Mouse (Mus musculus): ENCODE data around the gene Stx4a.
"Not testable (repeated sequence)": the region's sequence is repeated elsewhere in the genome, so short reads cannot be mapped to it uniquely, and the experiment has no call there.

Stx4a gene

DNA sequence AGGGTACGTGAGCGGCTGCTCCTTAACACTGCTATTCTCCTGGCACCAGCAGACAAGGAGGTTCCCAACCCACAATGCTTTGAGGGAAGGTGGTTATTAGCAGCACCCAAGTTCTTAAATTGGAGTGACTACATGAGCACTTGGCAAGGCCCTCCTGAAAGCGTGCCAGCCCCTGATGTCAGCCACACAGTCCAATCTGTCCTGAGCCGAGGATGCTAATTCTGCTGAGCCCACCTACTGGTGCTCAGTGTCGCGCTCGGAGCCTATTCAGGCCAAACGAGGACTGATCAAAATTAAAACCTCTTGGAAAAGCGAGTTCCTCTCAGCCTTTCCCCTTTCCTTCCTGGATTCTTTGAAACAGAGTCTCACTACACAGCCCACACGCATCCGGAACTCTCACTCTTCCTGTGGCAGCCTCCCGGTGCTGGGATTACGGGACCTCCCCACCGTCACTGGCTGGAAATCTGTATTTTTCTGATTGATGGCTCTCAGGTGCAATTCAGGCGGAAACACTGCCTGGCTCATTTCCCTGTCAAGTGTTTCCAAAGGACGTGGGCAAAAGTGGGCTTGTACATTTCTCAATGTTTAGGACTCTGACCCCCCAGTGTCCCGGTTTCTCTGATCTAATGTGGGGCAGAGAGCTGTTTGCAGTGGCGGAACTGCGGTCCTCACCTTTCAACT lies 9.7 kb upstream of the Stx4a start:
- DNase-seq (ENCODE audit: low read depth, low spot score), result no peak

DNA sequence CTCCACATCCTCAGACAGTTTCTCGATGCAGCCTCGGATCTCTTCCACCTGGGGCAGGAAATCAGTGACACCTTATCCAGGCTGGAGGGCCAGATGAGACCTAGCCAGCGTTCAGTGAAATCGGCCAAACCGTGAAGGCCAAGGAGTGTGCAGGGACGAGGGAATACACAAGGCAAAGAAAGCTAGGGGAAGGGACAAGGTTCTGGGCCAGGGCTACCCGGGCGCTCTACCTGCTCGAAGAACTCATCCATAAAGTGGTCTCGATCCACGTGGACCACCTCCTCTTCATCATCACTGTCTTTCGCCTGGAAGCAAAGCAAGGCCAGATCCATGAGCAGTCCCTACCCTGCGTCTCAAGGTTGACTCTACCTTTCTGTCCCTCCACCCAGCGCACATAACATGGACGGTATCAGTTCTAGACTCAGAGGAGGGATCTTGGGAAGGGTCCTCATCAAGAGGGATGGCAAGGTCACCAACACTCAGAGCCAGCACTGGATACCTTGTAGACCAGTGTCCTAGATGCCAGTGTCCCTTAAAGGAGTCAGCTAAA lies 8.9 kb upstream of the Stx4a start:
- DNase-seq (ENCODE audit: low read depth, low spot score), result no peak

DNA sequence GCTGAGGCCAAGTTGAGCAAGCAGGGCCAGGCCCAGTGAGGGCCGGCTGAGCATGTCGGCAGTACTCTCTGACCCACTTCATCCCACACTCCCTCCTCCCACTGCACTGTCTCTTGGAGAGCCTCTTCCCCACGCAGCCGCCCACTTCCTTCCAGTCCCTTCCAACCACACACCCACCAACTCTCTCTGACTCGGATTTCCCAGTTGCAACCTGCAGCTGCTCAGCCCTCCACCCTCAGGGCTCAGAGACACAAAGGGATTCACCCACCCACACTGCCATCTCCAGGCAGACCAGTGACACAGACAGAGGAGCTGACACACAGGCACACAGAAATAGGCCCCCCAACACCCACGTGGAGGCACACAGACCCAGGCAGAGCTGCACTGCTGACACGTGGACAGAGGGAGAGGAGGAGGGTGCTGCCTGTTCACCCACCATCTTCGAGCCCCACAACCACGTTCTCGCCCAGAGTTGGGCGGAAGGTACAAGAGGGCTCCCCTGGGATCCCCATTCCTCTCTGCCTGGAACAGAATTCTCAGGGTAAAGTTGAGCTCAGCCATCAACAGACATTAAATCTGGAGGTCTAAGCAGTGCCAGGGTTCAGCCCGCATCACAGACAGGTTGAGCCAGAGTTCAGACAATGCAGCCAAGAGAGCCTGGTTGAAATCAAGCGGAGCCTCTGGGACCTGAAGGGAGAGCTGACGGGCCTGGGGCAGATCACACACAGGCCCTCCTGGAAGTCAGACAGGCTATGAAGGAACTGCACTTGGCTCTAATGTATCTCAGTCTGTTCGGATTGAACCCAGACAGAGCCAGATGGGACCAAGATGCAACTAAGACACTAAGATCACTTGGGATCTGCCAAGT lies 7.9 kb upstream of the Stx4a start:
- no peak for DNase-seq (ENCODE audit: low read depth, low spot score)

DNA sequence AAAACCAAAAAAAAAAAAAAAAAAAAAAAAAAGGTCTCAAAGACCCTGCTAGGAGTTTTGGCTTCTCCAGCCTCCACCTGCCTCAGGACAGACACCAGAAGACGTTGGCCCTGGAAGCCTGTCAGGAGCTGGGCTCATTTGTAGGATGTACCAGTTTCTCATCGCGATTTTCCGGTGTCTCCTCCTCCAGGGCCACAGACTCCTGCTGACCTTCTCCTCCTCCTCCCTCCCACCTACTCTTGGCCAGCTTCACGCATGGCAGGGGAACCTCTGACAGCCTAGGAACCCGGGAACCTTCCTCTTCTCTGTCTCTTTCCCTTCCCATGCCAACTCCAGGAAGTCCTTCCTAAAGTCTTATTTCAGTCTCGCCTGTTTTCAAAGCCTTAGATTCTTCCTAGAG lies 7.0 kb upstream of the Stx4a start:
- no peak for DNase-seq (ENCODE audit: low read depth, low spot score)

DNA sequence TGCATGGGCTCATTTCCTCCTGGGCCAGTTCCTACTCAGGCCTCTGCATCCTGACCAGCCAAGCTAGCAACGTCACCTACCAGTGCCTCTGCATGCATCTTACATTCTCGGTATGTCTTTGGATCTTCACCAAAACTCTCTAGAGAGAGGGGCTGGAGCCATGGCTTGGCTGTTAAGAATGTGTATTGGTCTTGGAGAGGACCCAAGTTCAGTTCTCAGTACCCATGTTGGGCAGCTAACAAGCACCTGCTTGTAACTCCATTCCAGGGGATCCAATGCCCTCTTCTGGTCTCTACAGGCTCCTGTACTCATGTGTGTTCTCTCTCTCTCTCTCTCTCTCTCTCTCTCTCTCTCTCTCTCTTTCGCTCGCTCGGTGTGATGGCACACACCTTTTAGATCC lies 6.3 kb upstream of the Stx4a start:
- no peak for DNase-seq (ENCODE audit: low read depth, low spot score)

DNA sequence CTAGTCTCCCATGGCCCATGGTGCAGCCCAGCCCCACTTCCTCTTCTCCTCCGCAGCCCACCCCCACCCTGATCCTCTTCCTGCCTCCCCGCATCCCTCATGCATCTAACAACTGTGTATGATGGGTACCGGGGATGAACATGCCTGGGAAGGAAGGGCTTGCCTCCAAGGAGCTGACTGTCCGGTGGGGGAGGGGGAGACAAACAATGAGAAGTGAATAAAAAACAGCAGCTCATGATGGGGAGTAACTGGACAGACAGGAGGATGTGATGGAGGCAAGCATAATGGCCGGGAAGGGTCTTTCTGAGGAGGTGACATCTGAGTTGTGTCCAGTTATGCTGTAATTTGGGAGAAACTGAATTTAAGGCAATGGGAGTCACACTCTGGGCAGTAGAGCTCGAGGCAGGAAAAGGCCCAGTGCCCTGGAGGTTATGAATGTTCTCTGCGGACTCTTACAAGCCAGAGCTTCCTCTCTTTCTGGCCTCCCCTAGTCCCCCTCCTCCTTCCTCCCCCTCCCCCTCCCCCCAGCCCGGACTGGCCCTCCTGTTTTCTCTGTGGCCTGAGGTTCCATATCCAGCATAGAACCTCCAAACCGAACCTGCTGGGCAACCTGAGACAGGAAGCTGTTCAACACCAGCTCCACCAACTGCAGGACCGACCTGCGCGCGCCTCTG lies 3.1 kb upstream of the Stx4a start:
- no peak for DNase-seq (ENCODE audit: low read depth, low spot score)

DNA sequence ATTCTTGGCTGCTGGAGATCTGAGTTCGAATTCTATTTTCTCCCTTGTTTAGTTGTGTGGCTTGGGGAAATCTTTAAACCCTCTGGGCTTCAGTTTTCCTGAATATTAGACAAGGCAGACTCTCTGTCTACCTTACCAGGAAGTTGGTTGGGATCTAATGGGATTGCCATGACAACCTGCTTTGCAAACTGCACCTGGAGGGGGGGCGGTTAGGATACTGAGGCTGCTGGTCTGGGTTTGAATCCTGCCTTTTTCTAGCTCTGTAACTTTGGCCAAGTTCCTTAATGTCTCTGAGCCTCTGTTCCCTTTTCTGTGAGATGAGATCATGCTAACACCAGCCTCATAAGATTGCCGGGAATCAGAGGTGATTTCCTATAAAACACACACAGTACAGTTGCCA lies 1.6 kb upstream of the Stx4a start:
- no peak for DNase-seq (ENCODE audit: low read depth, low spot score)

DNA sequence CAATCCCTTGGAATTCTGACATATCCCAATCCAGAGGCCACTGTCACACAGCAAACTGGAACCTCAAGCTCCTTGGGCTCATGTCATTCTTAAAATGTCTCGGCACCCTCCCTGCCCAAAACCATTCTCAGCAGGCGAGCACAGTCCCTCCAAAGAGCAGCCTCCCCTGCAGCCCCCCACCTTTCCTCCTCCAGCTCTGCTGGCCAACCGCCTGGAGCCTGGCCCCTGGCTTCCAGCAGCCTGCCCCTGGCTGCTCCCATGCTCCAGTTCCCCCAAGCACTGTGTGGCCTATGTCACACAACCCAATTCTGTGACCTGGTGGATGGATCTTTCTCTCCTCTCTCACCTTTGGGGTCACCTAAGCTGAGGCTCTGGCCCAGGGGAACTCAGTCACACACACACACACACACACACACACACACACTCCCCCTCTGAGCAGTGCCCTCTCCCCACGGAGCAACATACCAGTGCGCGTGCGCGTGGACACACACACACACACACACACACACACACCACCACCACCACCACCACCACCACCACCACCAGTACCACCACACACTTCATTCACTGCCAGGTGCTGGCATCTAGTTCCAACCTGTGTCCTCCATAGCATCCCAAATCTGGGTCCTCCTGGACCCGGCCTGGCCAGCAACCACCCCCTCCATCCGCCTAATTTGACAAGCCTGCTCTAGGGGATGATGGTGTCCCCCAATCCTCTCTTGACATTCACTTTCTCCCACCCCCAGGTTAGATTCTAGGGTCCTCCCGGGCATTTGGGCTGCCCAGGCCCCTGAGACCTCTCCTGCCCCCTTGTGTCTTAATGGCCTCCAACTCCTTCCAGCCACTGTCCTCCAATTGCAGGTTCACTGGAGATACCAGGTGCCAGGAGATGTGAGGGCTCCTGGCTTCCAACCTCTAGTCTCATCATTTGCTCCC lies 590 bp upstream of the Stx4a start:
- no peak for DNase-seq (ENCODE audit: low read depth, low spot score)

DNA sequence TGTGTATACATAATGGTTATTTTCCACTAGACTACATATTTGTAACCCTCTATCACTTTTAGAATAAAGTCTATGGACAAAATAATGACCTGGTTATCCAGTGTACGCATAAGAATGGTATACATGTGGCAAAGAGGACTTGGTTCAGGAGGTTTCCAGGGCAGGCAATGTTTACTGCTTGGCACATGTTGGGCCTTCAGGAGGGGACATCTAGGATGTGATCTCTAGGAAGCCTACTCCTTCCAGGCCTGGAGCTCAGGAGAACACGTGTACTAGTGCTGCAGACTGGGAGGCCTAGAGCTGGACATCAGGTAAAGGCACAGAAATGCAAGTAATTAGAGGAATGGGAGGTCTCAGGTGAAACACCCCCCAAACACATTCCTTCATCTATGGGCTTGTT lies 11.5 kb downstream of the Stx4a start:
- DNase-seq (ENCODE audit: low read depth, low spot score), result no peak

DNA sequence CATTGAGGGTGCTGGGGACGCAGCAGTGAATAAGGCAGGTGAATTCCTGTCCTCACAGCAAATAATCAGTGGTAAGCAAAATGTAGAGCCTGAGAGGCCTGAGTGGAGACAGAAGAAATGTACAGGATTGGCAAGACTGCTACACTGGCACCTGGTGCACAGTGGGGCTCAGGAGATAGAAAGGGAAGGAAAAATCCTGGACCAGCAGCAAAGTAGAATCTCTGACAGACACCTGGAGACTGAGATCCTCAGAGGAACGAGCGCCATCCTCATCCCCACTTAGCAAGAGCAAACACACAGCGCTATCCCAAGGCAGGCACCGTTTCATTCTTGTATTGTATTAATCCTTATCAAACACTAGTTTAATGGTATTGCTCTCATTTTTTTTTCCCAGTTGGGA lies 13.4 kb downstream of the Stx4a start:
- no peak for DNase-seq (ENCODE audit: low read depth, low spot score)

DNA sequence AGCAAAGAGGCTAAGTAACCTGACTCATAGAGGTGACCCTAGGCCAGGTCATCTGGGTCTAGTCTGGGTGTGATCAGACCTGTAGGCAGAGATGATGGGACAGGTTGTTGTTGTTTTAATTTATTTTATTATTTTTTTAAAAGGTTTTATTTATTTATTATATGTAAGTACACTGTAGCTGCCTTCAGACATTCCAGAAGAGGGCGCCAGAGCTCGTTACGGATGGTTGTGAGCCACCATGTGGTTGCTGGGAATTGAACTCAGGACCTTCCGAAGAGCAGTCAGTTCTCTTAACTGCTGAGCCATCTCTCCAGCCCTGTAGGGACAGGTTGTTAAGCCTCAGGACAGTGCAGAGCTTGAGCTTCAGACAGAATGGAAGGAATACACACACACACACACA lies 13.8 kb downstream of the Stx4a start:
- not testable (repeated sequence) for DNase-seq (ENCODE audit: low read depth, low spot score)

DNA sequence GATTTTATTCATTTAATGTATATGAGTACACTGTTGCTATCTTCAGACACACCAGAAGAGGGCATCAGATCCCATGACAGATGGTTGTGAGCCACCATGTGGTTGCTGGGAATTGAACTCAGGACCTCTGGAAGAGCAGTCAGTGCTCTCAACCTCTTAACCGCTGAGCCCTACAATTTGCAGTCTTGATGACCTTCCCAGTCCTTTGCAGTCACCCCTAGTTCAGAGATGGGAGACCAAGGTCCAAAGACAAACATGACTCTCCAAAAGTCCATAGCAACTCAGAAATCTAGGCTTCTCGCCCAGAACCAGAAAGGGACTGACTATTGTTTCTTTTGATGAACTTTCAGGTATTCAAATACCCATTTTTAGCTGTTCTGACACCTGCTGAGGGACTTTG lies 15.9 kb downstream of the Stx4a start:
- DNase-seq (ENCODE audit: low read depth, low spot score), result not testable (repeated sequence)

DNA sequence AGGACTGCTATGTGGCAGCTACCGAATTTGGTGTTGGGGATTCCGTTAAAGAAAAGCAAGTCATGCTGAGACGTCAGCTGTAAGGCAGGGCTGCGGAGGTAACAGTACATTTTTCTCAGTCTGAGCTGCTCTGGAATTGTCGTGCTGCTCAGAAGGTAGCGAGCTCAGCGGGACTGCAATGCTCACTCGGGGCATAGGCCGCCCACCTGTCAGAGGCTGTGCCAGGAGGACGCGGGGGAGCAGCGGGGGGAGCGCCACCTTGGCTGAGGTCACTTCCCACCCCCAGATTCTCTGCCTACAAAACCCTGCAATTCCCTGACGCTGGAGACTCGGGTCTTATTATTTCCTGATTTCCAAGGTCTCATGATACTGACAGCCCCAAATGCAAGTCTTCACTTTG lies 16.8 kb downstream of the Stx4a start:
- DNase-seq (ENCODE audit: low read depth, low spot score), result no peak

DNA sequence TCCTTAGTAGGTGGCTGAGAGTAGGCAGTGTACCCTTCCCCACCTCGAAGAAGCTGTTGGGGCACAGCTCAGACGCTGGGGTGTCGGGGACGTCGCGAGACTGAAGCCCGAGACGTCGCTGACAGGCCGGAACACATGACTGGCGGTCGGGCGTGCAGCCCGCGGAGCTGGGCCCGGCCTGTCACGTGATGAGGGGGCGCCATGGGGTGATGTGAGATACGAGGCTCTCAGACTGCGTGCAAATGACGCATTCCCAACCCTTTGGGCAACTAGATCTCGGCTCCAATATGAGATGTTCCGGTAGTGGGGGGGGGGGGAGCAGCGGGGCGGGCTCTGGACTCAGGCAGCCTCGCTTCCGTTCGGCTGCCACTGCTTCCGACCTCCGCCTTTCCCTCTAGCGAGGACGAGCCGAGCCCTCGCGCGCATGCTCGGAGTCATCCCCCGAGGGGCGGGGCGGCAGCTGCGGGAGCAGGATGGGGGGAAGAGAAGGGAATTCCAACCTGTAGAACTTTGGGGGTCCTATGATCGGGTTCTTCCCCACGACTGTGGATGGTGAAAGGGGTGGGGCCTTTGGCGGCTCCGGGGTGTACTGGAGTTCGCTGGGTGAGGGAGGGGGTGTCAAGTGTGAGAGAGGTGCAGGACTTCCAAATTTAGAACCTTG lies 17.4 kb downstream of the Stx4a start:
- peak; percentile 86 for DNase-seq (ENCODE audit: low read depth, low spot score)

DNA sequence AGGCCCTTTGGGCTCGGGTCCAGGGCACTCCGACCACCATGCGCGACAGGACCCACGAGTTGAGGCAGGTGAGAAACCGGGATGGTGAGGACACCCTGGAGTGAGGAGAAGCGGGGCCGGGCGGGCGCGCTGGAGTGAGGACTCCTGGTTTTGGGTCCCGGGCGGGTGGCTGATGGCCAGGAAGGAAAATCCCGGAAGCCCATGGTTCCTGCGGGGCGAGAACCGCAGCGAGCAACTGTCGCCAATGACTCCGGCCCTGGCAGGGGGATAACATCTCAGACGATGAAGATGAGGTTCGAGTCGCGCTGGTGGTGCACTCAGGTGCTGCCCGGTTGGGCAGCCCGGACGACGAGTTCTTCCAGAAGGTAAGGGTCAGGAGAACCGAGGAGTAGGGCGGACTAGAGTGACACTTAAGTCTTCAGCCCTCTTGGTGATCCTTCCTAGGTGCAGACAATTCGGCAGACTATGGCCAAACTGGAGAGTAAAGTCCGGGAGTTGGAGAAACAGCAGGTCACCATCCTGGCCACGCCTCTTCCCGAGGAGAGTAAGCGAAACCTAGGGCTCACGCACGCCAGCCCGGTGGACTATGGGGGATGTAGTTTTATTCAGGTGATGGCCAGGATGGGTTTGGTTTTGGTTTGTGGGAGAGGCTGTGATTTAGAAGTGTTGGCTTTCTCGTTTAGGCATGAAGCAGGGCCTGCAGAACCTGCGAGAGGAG lies 18.1 kb downstream of the Stx4a start:
- peak; percentile 56 for DNase-seq (ENCODE audit: low read depth, low spot score)

DNA sequence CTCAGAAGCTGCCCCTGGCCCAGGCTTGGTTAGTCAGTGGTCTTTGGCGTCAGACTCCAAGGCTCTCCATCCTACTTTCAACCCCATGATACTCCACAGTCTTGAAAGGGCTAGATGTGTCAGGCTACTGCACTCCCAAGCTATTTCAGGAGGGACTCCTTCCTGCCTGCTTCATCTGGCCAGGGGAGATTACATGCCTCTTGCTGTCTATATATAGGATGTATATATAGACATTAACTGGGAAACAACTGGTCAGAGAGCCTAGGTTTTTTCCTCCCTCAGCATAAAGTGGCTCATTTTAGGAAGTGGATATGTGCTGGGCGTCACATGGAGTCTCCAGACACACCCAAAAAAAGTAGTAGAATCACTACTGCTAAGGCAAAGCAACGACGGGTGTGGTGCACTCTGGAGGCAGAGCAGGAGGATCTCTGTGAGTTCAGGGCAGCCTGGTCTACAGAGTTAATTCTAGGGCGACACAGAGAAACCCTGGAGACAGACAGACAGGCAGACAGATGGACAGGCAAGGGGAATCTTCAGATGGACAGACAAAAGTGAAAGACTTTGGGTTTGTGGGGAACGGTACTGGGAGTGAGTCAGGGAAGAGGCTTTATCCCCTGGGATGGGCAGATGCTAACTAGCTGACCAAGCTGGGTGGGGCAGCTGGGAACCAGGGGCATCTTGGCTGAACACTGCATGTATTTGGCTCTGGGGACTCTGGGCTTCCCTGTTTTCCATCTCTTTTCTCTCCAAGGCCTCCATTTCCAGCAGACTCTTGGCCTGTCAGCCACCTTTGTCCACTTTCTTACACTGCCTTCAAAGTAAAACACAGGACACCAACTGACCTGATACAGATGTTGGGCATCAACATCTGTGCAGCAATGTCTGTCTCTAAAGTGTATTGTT lies 26.1 kb downstream of the Stx4a start:
- DNase-seq (ENCODE audit: low read depth, low spot score), result no peak

DNA sequence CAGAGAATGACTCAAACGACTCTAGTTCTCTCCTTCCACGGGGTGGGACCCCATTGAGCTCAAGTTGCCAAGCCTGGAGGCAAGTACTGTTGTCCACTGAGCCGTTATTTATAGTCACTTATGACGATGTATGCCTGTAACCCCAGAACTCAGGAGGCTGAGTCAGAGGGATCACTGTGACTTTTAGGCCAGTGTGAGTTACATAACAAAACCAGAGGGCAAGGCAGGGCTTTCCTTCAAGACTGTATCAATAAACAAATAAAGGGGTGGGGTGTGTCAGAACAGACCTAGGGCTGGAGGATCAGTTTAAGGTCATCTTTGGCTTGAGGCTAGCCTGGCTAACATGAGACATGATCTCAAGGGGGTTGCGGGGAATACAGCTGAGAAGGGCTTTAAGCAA lies 26.8 kb downstream of the Stx4a start:
- DNase-seq (ENCODE audit: low read depth, low spot score), result no peak

DNA sequence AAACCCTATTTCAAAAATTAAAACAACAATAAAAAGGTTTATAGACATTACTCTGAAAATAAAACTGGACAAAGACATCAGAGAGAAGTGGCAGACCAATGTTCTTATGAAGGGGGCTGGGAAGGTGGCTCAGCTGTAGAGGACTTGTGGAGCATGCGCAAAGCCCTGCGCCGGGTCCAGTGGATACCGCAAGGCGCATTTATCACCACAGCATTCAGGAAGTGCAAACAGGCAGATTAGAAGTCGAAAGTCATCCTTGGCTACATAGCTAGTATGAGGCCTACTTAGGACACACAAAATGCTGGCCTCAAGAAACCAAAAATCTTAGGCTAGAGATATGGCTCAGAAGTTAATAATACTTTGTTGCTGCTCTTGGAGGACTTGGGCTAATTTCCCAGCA lies 34.2 kb downstream of the Stx4a start:
- DNase-seq (ENCODE audit: low read depth, low spot score), result no peak

DNA sequence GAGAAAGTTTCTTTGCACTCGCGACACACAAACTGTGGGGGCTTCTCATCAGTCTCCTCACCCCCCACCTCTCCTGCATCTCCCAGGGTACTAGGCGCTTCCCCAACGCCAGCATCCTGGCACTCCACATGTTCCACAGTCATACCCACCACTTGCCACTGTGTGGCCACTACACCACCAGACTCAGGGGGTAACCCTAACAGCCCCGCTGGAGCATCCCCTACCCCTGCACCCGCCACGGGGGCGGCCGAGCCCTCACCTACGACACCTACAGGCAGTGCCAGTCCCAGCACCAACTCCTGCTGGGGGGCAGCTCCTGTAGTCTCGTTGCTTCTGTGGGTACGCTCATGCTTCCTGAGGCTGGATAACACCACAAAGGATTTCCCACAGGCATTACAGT lies 42.3 kb downstream of the Stx4a start:
- no peak for DNase-seq (ENCODE audit: low read depth, low spot score)
